Mouse (Mus musculus) ES-Bruce4 (cell line): Measurements from ENCODE around the gene Saa2.

Experiments
- CTCF ChIP-seq: IDR thresholded peaks from one replicate; pipeline ENCODE4 v1.8.1; 2011; ENCODE audit warnings: low read depth, low read length
- POLR2A ChIP-seq: IDR thresholded peaks from one replicate; pipeline ENCODE4 v1.8.1; 2011; ENCODE audit warnings: low read length; ENCODE audit not compliant: insufficient read depth

GRCm38 (mm10) chr7:46723354-46723753 is 28.2 kb upstream of the Saa2 start:
- TF ChIP-seq POLR2A (no peak), CTCF (no peak)
